Mouse (Mus musculus) splenic B cell, adult 2 months (primary cell): Measurements from ENCODE around the gene Arfgap3.
"Not testable (repeated sequence)": the region's sequence is repeated elsewhere in the genome, so short reads cannot be mapped to it uniquely, and the experiment has no call there.

Experiments
- DNase-seq: peaks from one replicate; pipeline ENCODE4 v3.0.0-alpha.2; 2011; ENCODE audit warnings: low read depth, low spot score
- H3K27me3 ChIP-seq: 2 replicates; pipeline ENCODE4 v1.6.1; 2012; ENCODE audit warnings: mild to moderate bottlenecking, low read length, moderate library complexity, mixed read lengths; ENCODE audit not compliant: control insufficient read depth, poor library complexity, insufficient read depth, severe bottlenecking
- H3K36me3 ChIP-seq: 2 replicates; pipeline ENCODE4 v1.6.1; 2012; ENCODE audit warnings: mild to moderate bottlenecking, low read length, moderate library complexity, mixed read lengths; ENCODE audit not compliant: control insufficient read depth, poor library complexity, insufficient read depth, severe bottlenecking

The Arfgap3 gene

DNA sequence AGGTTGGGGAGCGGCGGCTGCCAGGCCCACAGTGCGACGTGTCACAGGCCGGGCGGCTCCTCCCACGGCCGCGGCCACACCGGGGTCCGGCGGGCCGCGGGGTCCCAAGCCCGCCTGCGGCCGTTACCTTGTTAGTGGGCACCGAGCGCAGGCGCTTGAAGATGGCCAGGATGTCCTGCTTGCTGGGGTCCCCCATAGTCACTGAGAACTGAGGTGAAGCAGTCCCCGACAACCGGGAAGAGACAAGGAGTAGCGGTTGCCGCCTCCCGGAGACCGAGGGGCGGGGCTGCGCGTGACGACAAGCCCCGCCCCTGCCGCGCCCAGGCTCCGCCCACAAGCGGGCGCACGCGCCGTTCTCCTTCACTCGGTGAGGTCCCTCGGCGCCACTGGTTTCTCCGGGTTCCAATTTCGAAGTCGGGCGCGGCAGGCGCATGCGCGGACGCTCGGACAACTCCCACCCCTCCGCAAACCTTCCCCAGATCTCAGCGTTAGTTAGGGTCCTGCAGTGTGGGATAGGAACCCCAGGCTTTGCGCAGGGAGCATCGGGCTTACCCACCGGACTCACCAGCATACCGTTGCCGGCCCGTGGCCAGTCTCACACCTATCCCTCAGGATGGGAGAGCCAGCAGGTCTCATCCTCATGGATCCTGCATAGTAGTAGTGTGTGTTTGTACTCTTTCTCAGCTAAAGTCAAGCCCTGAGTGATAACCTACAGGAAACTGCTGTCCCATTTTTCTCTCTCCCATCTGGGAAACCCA, at the start of gene Arfgap3:
Arfgap3 (minus strand) TSS at position 294 of the 758 bp plus-strand sequence.
- no peaks in the 10 kb centered on the region for H3K27me3 ChIP-seq
- H3K36me3 ChIP-seq, result no peaks in the 10 kb centered on the region
- peak; percentile 93 for DNase-seq

DNA sequence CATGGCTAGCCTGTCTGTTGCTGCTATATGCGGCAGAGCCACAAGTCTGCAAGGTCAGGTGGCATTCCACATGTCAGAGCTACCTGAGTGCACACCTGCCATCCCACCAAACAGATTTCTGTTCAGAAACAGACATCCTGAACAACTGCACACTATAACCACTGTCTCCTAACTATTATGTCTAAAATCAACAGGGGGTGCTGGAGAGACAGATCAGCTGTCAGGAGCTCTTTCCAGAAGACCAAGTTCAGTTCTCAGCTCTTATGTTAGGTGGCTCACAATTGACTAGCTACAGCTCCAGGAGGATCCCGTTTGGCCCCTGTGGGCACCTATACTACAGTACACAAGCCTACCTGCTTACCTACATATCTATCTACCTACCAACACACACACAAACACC, 42.7 kb upstream of the Arfgap3 start:
- no peaks in the 10 kb centered on the region for H3K27me3 ChIP-seq
- peak; percentile 29 for DNase-seq

DNA sequence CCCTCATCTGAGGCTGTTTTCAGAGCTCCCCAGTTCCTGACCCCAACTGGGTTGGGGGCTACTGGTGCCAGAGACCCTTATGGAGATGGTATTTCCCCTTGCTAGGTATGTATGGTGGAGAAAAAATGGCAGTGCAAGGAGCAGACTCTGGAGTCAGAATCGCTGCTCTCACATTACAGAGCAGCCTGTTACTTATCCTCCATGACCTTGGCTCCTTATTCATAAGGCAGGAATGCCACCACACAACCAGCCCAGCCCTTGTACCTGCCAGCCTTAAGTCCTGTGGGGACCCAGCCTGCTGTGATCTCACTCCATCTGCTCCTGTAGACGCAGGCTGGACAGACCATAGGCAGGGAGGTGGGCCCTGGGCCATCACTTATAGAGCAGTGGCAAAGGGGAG, 37.9 kb upstream of the Arfgap3 start:
- no peak for DNase-seq
- no peaks in the 10 kb centered on the region for H3K27me3 ChIP-seq
- peaks cover 12% of the 10 kb centered on the region for H3K36me3 ChIP-seq

More for the DNA sequence above, 42.7 kb upstream of the Arfgap3 start:
- H3K36me3 ChIP-seq, result peaks cover 7% of the 10 kb centered on the region

DNA sequence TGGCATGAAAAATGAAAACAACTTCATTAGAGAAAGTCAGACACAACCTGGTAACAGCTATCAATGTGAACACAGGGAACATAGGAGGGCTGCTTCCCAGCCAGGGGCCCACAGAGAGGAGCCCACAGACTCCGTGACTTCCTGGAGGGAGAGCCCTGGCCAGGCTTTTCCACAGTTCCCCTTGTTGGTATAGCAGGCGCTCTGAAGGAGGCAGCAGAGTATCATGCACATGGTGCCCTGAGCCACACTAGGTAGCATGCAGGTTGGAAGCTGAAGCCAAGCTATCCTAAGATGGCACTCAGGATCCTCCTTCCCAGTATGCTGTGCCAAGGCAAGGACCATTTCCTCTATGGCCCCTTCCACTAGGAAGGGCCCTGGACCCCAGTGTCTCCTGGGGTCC, 33.6 kb upstream of the Arfgap3 start:
- Histone ChIP-seq H3K36me3 (peaks cover 11% of the 10 kb centered on the region), H3K27me3 (no peaks in the 10 kb centered on the region)
- no peak for DNase-seq

DNA sequence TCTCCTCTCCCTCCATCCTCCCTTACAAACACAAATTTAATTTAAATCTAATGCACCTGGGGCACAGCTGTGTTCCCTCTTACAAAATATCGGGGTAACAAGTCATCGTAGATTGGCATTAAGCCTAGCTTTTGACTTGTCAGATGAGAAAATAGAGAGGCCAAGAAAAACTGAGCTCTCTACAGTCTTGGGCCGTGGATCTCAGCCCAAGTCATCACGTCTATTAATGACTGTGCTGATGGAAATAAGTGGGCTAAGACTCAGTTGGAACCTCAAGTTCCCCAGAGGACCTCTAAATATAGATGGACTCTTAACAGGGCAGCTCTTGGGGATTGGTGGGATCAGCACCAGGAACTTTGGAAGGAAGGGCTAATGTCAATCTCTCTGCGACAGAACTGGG, 33.1 kb upstream of the Arfgap3 start:
- DNase-seq, result no peak
- Histone ChIP-seq H3K27me3 (no peaks in the 10 kb centered on the region), H3K36me3 (peaks cover 8% of the 10 kb centered on the region)

DNA sequence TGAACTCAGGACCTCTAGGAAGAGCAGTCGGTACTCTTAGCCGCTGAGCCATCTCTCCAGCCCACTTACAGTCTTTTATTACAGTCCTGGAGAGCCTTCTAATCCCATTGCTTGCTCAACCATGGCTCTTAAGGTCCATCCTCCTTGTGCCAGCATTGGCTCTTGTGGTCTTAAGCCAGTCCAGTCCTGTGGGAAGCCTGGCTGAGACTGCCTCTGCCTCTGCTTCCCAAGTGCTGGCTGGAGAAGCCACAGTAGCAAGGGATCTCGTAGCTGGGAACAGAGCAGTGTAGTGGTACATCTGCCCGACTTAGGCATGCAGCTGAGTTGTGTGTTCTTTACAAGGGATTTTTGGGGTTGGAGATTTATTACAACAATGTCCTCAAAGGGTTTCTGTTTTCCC, 32.4 kb upstream of the Arfgap3 start:
- no peak for DNase-seq
- Histone ChIP-seq H3K36me3 (peaks cover 5% of the 10 kb centered on the region), H3K27me3 (no peaks in the 10 kb centered on the region)

DNA sequence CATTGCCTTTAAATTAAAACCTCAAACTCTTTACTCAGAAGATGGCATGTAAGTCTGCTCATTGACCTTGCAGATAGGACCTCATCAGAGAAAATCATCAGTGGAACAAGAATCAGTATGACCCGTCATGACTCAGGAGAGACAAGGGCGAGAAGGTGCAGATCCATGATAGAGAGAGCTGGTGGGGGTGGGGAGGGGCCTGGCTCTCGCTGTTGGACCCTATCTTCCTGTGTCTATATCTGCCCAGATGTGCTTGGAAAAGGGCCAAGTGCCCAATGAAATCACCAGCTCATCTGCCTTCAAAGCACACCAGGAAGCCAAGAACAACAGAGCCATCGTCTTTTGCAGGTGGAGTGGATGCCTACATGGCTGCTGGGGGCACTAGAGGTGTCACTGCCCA, 27.1 kb upstream of the Arfgap3 start:
- peaks cover 2% of the 10 kb centered on the region for H3K36me3 ChIP-seq
- no peak for DNase-seq

DNA sequence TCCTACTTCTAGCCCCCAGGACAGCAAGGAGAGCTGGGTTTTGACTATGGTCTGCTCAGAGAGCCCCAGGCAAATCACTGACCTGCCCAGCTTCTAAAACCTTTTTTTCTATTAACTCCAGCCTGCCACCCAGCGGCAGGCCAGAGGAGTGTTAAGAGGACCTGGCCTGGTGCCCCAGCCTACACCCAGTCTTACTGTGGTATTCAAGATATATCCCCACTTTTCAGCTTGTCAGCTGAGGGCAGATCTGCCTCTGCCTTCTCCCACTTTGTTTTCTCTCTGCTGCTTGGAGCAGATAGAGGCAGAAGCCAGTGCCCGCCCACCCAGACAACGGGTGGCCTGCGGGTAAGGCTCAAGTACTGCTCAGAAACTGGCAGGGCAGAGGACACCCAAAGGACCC, 25.1 kb upstream of the Arfgap3 start:
- Histone ChIP-seq H3K27me3 (no peaks in the 10 kb centered on the region), H3K36me3 (no peaks in the 10 kb centered on the region; the same call in 1 of the 2 replicates)
- peak; percentile 45 for DNase-seq

More for the DNA sequence above, 27.1 kb upstream of the Arfgap3 start:
- H3K27me3 ChIP-seq, result no peaks in the 10 kb centered on the region

DNA sequence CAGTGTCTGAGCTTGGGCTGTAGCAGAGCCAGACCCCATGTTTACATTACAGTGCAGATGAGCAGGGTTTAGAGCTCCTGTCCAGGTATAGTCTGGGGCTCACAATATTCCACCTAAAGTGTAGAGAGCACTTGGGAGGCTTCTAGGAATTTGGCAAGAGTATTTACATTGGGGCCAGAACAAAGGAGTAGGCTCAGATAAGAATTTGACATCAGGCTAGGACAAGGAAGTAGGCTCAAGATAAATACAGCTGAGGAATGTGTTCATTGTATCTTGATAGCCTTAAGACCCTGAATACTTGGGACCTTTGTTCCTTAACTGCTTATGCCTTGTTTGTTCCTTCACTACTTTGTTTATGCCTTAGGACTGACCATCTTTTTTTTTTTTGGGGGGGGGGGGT, 24.0 kb upstream of the Arfgap3 start:
- Histone ChIP-seq H3K27me3 (no peaks in the 10 kb centered on the region), H3K36me3 (no peaks in the 10 kb centered on the region; the same call in 1 of the 2 replicates)
- no peak for DNase-seq

DNA sequence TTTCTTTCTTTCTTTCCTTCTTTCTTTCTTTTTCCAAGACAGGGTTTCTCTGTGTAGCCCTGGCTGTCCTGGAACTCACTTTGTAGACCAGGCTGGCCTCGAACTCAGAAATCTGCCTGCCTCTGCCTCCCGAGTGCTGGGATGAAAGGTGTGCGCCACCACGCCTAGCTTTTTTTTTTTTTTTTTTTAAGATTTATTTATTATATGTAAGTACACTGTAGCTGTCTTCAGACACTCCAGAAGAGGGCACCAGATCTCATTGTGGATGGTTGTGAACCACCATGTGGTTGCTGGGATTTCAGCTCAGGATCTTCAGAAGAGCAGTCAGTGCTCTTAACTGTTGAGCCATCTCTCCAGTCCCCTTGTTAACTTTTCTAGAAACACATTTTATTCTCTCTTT, 18.7 kb upstream of the Arfgap3 start:
- not testable (repeated sequence) for DNase-seq, H3K27me3 ChIP-seq, H3K36me3 ChIP-seq

DNA sequence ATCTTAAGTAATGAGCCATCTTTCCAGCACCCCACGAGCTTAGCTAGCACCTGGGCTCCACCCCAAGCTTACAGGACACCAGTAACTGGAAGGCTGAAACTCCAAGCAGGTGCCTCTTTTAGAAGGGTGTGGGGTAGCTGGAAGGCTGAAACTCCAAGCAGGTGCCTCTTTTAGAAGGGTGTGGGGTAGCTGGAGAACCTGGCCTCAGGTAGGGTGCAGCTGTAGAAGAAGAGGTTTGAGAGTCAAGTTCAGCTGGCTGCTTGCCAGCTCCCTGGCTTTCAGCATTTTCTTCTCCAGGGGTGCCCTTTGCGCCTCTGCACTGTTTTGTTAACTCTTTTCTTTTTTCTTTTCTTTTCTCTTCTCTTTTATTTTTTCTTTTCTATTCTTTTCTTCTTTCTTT, 18.2 kb upstream of the Arfgap3 start:
- no peak for DNase-seq
- no peaks in the 10 kb centered on the region for H3K36me3 ChIP-seq

DNA sequence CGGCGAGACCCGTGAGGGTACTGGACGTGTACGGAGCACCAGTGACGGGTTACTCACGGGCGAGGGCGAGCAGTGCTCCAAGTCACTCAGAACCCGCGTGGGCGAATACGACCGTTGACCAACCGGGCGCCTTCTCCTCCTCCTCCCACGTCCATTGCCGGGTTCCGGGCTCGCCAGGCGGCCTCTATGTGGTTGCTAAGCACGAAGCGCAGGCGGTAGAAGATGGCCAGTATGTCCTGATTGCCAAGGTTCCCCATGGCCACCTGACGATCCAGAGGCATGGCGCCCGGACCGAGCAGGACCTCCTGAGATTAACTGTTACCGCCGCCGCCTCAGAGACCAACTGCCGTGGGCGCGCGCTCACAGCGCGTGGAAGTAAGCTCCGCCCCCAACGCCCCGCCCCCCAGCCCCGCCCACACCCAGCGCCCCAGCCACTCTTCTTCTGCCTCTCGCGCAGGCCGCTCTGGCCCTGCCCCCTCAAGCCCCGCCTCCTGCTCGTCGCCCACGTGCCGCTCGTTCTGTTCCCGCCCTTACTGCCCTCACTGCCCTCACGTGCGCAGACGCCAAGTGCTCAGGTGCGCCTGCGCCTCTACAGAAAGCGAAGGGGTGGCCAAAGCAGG, 17.0 kb upstream of the Arfgap3 start:
- Histone ChIP-seq H3K27me3 (no peaks in the 10 kb centered on the region), H3K36me3 (no peaks in the 10 kb centered on the region)
- peak; percentile 93 for DNase-seq

More for the DNA sequence above, 18.2 kb upstream of the Arfgap3 start:
- H3K27me3 ChIP-seq, result no peaks in the 10 kb centered on the region

DNA sequence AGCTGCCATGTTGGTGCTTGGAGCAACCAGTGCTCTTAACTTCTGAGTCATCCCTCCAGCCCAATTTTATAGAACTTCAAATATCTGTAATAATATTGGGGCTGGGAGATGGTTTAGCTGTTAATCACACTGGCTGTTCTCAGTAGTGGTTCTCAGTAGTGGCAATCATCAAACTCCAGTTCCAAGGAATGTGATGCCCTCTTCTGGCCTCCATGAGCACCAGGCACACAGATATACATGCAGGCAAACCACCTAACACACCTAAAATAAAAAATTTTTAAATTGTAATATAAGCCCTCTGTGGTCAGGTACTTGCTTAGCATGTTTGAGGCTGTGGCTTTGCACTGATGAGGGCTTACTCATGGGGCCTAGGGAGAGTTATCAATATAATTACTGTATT, 15.7 kb upstream of the Arfgap3 start:
- DNase-seq, result no peak
- H3K36me3 ChIP-seq, result no peaks in the 10 kb centered on the region
- H3K27me3 ChIP-seq, result no peaks in the 10 kb centered on the region

DNA sequence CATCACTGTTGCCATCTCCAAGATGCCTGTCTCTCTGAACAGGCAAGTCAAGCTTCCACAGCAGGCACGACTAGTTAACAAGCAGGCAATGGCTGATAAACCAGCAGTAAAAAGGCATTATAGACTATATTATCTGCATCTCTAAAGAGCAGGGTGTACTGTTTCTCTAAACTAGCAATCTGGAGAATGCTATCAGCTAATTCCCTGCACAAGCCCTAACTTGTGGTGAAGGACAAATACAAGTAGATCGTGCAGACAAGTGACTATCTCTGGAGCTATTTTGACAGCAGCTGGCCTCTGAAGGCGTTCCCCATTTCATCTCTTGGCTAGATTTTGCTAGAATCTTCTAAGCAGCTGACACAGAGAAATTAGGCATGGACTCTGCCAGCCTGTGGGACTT, 14.1 kb upstream of the Arfgap3 start:
- no peaks in the 10 kb centered on the region for H3K36me3 ChIP-seq
- no peak for DNase-seq

DNA sequence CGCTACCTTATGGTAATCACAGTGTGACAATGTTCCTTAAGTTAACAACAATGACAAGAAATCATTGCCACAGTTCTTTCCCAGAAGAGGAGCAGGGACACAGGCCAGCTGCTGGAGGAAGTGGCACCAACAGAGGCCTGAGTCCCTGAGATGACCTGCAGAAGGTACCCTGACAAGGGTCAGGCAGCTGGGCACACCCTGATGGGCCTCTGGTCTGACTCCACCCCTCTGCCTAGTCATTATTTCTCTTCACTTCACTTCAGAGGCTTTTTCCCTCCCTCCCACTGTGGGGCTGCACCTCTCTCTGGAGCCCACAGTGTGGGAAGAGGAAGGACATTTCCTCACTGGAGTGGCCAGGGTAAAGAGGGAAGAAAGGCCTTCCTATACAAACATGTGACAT, 12.8 kb upstream of the Arfgap3 start:
- H3K27me3 ChIP-seq, H3K36me3 ChIP-seq, DNase-seq: not testable (repeated sequence)

More for the DNA sequence above, 14.1 kb upstream of the Arfgap3 start:
- H3K27me3 ChIP-seq, result no peaks in the 10 kb centered on the region
